Mouse (Mus musculus) hindbrain, embryonic 13.5 days (tissue): ENCODE measurements around the gene Pheta2. TPM values are rescaled to one million over a fixed set of nuclear protein-coding genes. Genes with fewer than 3 reads are reported as not detected.
"Not testable (repeated sequence)": the region's sequence is repeated elsewhere in the genome, so short reads cannot be mapped to it uniquely, and the experiment has no call there.

ENCODE experiments used
- ATAC-seq: fragments of 200-750 bp; cut with Nextera tagmentation; 2 replicates; pipeline ENCODE4 v1.8.0; 2017; ENCODE audit warnings: moderate TSS enrichment; ENCODE audit not compliant: low FRiP score
- H3K27ac ChIP-seq: fragments of 300-500 bp; sonication (generic); 2 replicates; pipeline ENCODE4 v1.5.1; 2015; ENCODE audit warnings: inconsistent platforms, mild to moderate bottlenecking, moderate library complexity
- H3K27me3 ChIP-seq: fragments of 300-500 bp; sonication (generic); 2 replicates; pipeline ENCODE4 v1.6.1; 2015; ENCODE audit warnings: mild to moderate bottlenecking, inconsistent platforms
- H3K36me3 ChIP-seq: fragments of 300-500 bp; sonication (generic); 2 replicates; pipeline ENCODE4 v1.6.1; 2015; ENCODE audit warnings: mild to moderate bottlenecking, inconsistent platforms
- H3K4me1 ChIP-seq: fragments of 300-500 bp; sonication (generic); replicated peaks from 2 replicates; pipeline ENCODE4 v1.6.1; 2015; ENCODE audit warnings: inconsistent platforms
- H3K4me2 ChIP-seq: fragments of 300-500 bp; sonication (generic); 2 replicates; pipeline ENCODE4 v1.6.1; 2015; ENCODE audit warnings: inconsistent platforms, mild to moderate bottlenecking, moderate library complexity
- H3K4me3 ChIP-seq: fragments of 300-500 bp; sonication (generic); 2 replicates; pipeline ENCODE4 v1.5.1; 2015; ENCODE audit warnings: mild to moderate bottlenecking, inconsistent platforms
- H3K9ac ChIP-seq: fragments of 300-500 bp; sonication (generic); 2 replicates; pipeline ENCODE4 v1.6.1; 2015; ENCODE audit warnings: mild to moderate bottlenecking, inconsistent platforms
- H3K9me3 ChIP-seq: fragments of 300-500 bp; sonication (generic); 2 replicates; pipeline ENCODE4 v1.6.1; 2016; ENCODE audit warnings: inconsistent platforms
- WGBS: fragments of 180-500 bp; shearing (Covaris S2); methylation state at CpG from one replicate; pipeline ENCODE4 v1.1.7; 2015; 5-methylcytosine and 5-hydroxymethylcytosine counted together
- polyA plus RNA-seq: library from polyadenylated mRNA; unstranded; fragments of >200 nt; fragmentation: Nextera tagmentation; extraction: Ambion mirVana; gene quantifications from 2 replicates; pipeline ENCODE4 v1.2.1, GENCODE M21; 2015

The Pheta2 gene
- polyA plus RNA-seq, 1 experiment from 2014 or later, result 1.9 TPM

- Histone ChIP-seq H3K4me2 (no peak overlapping the region), H3K36me3 (no peaks in the 10 kb centered on the region), H3K4me1 (peaks cover 10% of the 10 kb centered on the region), H3K9ac (0 out of 2 replicates have a peak overlapping the region, but pooled peaks have one; percentile 19), H3K27me3 (0 out of 2 replicates have a peak, but pooled peaks cover 4% of the 10 kb centered on the region), H3K27ac (peak overlapping the region; percentile 12; the same call in 1 of the 2 replicates), H3K9me3 (no peaks in the 10 kb centered on the region), H3K4me3 (no peak overlapping the region)
- WGBS, result 64% methylated on average over 22 of the region's 22 CpGs
- ATAC-seq, result no peak
These were observed 19.9 kb downstream of the Pheta2 start for GRCm38 (mm10) chr15:82358431-82359260.

GRCm38 (mm10) chr15:82361459-82362018, 22.8 kb downstream of the Pheta2 start:
- H3K36me3 ChIP-seq, result no peaks in the 10 kb centered on the region
- WGBS, result 82% methylated on average over 11 of the region's 11 CpGs

GRCm38 (mm10) chr15:82362234-82362633, 23.5 kb downstream of the Pheta2 start:
- Histone ChIP-seq H3K4me3 (no peak overlapping the region), H3K36me3 (no peaks in the 10 kb centered on the region), H3K4me1 (peaks cover 5% of the 10 kb centered on the region; the same call in 1 of the 2 replicates), H3K4me2 (no peak overlapping the region), H3K27me3 (0 out of 2 replicates have a peak, but pooled peaks cover 4% of the 10 kb centered on the region), H3K9ac (no peak overlapping the region), H3K9me3 (no peaks in the 10 kb centered on the region), H3K27ac (no peak overlapping the region)
- WGBS, result 90% methylated on average over 3 of the region's 4 CpGs
- ATAC-seq, result no peak

More at GRCm38 (mm10) chr15:82361459-82362018, 22.8 kb downstream of the Pheta2 start:
- Histone ChIP-seq H3K27ac (no peak overlapping the region), H3K4me3 (no peak overlapping the region), H3K4me2 (no peak overlapping the region), H3K27me3 (0 out of 2 replicates have a peak, but pooled peaks cover 4% of the 10 kb centered on the region), H3K4me1 (peaks cover 5% of the 10 kb centered on the region; the same call in 1 of the 2 replicates), H3K9me3 (no peaks in the 10 kb centered on the region), H3K9ac (no peak overlapping the region)
- ATAC-seq, result no peak

GRCm38 (mm10) chr15:82363801-82364200, 25.1 kb downstream of the Pheta2 start:
- ATAC-seq, H3K9me3 ChIP-seq, H3K4me3 ChIP-seq, H3K4me2 ChIP-seq, H3K9ac ChIP-seq, H3K27ac ChIP-seq, H3K27me3 ChIP-seq, H3K4me1 ChIP-seq, H3K36me3 ChIP-seq: not testable (repeated sequence)
- 71% methylated on average over 8 of the region's 12 CpGs for WGBS

GRCm38 (mm10) chr15:82364561-82364960, 25.8 kb downstream of the Pheta2 start:
- not testable (repeated sequence) for ATAC-seq, H3K4me2 ChIP-seq, H3K36me3 ChIP-seq, H3K9ac ChIP-seq, H3K27me3 ChIP-seq, H3K9me3 ChIP-seq, H3K4me3 ChIP-seq, H3K27ac ChIP-seq, H3K4me1 ChIP-seq
- WGBS, result 10% methylated on average over 7 of the region's 9 CpGs

GRCm38 (mm10) chr15:82368146-82368545, 29.4 kb downstream of the Pheta2 start:
- no peak overlapping the region for H3K4me2 ChIP-seq
- no peaks in the 10 kb centered on the region for H3K36me3 ChIP-seq
- ATAC-seq, result no peak
- H3K9ac ChIP-seq, result no peak overlapping the region
- no peak overlapping the region for H3K4me3 ChIP-seq
- H3K27me3 ChIP-seq, result no peaks in the 10 kb centered on the region
- H3K4me1 ChIP-seq, result no peaks in the 10 kb centered on the region
- no peak overlapping the region for H3K27ac ChIP-seq
- H3K9me3 ChIP-seq, result no peaks in the 10 kb centered on the region
- WGBS, result 93% methylated on average over 4 of the region's 4 CpGs

GRCm38 (mm10) chr15:82368851-82369250, 30.1 kb downstream of the Pheta2 start:
- ATAC-seq, result no peak
- 91% methylated on average over 1 of the region's 1 CpGs for WGBS
- Histone ChIP-seq H3K9me3 (no peaks in the 10 kb centered on the region), H3K4me3 (no peak overlapping the region), H3K27ac (no peak overlapping the region), H3K9ac (no peak overlapping the region), H3K4me2 (no peak overlapping the region), H3K36me3 (no peaks in the 10 kb centered on the region), H3K27me3 (no peaks in the 10 kb centered on the region), H3K4me1 (no peaks in the 10 kb centered on the region)

- WGBS, result 92% methylated on average over 6 of the region's 6 CpGs
- Histone ChIP-seq H3K9ac (no peak overlapping the region), H3K9me3 (no peaks in the 10 kb centered on the region), H3K4me2 (no peak overlapping the region), H3K27ac (no peak overlapping the region), H3K27me3 (no peaks in the 10 kb centered on the region), H3K4me3 (no peak overlapping the region), H3K36me3 (no peaks in the 10 kb centered on the region), H3K4me1 (peaks cover 9% of the 10 kb centered on the region)
- ATAC-seq, result no peak
These were observed 33.7 kb downstream of the Pheta2 start for GRCm38 (mm10) chr15:82372446-82372845.

GRCm38 (mm10) chr15:82372991-82373390, 34.2 kb downstream of the Pheta2 start:
- Histone ChIP-seq H3K36me3 (no peaks in the 10 kb centered on the region), H3K4me2 (no peak overlapping the region), H3K4me1 (peaks cover 9% of the 10 kb centered on the region), H3K27me3 (peaks cover 5% of the 10 kb centered on the region; the same call in 1 of the 2 replicates), H3K27ac (no peak overlapping the region), H3K9ac (no peak overlapping the region), H3K9me3 (no peaks in the 10 kb centered on the region), H3K4me3 (no peak overlapping the region)
- ATAC-seq, result no peak
- 88% methylated on average over 5 of the region's 5 CpGs for WGBS

GRCm38 (mm10) chr15:82374437-82374836, 35.7 kb downstream of the Pheta2 start:
- Histone ChIP-seq H3K27me3 (peaks cover 5% of the 10 kb centered on the region; the same call in 1 of the 2 replicates), H3K27ac (no peak overlapping the region), H3K36me3 (no peaks in the 10 kb centered on the region), H3K4me1 (peaks cover 9% of the 10 kb centered on the region), H3K9ac (no peak overlapping the region), H3K9me3 (no peaks in the 10 kb centered on the region), H3K4me2 (no peak overlapping the region), H3K4me3 (no peak overlapping the region)
- no peak for ATAC-seq
- WGBS, result 71% methylated on average over 5 of the region's 5 CpGs

- Histone ChIP-seq H3K4me2 (no peak overlapping the region), H3K4me1 (peaks cover 18% of the 10 kb centered on the region), H3K9me3 (no peaks in the 10 kb centered on the region), H3K36me3 (no peaks in the 10 kb centered on the region), H3K27me3 (peaks cover 5% of the 10 kb centered on the region; the same call in 1 of the 2 replicates), H3K4me3 (no peak overlapping the region), H3K9ac (no peak overlapping the region), H3K27ac (no peak overlapping the region)
- ATAC-seq, result no peak
- WGBS, result 92% methylated on average over 9 of the region's 9 CpGs
These were observed 37.1 kb downstream of the Pheta2 start for GRCm38 (mm10) chr15:82375855-82376254.

GRCm38 (mm10) chr15:82376393-82377138, 37.8 kb downstream of the Pheta2 start:
- H3K4me1 ChIP-seq, result peaks cover 22% of the 10 kb centered on the region
- H3K4me2 ChIP-seq, result no peak overlapping the region
- 52% methylated on average over 17 of the region's 17 CpGs for WGBS
- no peaks in the 10 kb centered on the region for H3K9me3 ChIP-seq
- no peaks in the 10 kb centered on the region for H3K36me3 ChIP-seq
- H3K27me3 ChIP-seq, result peaks cover 5% of the 10 kb centered on the region; the same call in 1 of the 2 replicates
- ATAC-seq, result no peak
- H3K9ac ChIP-seq, result no peak overlapping the region
- H3K4me3 ChIP-seq, result no peak overlapping the region
- H3K27ac ChIP-seq, result no peak overlapping the region
